Mouse (Mus musculus) MN1 (cell line): Measurements from ENCODE around the gene Gm49027.
"Not testable (repeated sequence)": the region's sequence is repeated elsewhere in the genome, so short reads cannot be mapped to it uniquely, and the experiment has no call there.

Experiments used
- DNase-seq: peaks from one replicate; pipeline ENCODE4 v3.0.0-alpha.2; 2016; ENCODE audit warnings: low spot score

Gene Gm49027

GRCm38 (mm10) chr5:123525281-123525680 lies at the start of gene Gm49027:
Gene Gm49027, minus strand, starts transcription at chr5:123525488.
- peak; percentile 77 for DNase-seq

- no peak for DNase-seq
These were observed 48.1 kb upstream of the Gm49027 start for GRCm38 (mm10) chr5:123573362-123573761.

GRCm38 (mm10) chr5:123572357-123573186 lies 47.3 kb upstream of the Gm49027 start, which contains the start of gene Vps33a:
Gene Vps33a, minus strand, starts transcription at chr5:123573038.
- DNase-seq = peak; percentile 98

- no peak for DNase-seq
These were observed 35.8 kb upstream of the Gm49027 start for GRCm38 (mm10) chr5:123561128-123561527.

- DNase-seq = no peak
These were observed 34.3 kb upstream of the Gm49027 start for GRCm38 (mm10) chr5:123559588-123559987.

GRCm38 (mm10) chr5:123556451-123556850 lies 31.2 kb upstream of the Gm49027 start:
- DNase-seq = peak; percentile 21

GRCm38 (mm10) chr5:123555693-123556092 lies 30.4 kb upstream of the Gm49027 start:
- no peak for DNase-seq

- no peak for DNase-seq
These were observed 8.5 kb upstream of the Gm49027 start for GRCm38 (mm10) chr5:123533801-123534200.

GRCm38 (mm10) chr5:123530056-123530455 lies 4.8 kb upstream of the Gm49027 start:
- DNase-seq = no peak

- DNase-seq = no peak
These were observed 3.4 kb upstream of the Gm49027 start for GRCm38 (mm10) chr5:123528641-123529040.

GRCm38 (mm10) chr5:123525916-123526495 lies 718 bp upstream of the Gm49027 start:
- DNase-seq = peak; percentile 60

- DNase-seq = no peak
These were observed 916 bp downstream of the Gm49027 start for GRCm38 (mm10) chr5:123524393-123524750.

GRCm38 (mm10) chr5:123523692-123524392 lies 1.4 kb downstream of the Gm49027 start, which contains the start of gene Diablo:
Gene Diablo, minus strand, starts transcription at chr5:123524176.
- DNase-seq = peak; percentile 97

GRCm38 (mm10) chr5:123522166-123522565 lies 3.1 kb downstream of the Gm49027 start:
- no peak for DNase-seq

- no peak for DNase-seq
These were observed 3.7 kb downstream of the Gm49027 start for GRCm38 (mm10) chr5:123521621-123522020.

- DNase-seq = no peak
These were observed 4.6 kb downstream of the Gm49027 start for GRCm38 (mm10) chr5:123520666-123521065.

GRCm38 (mm10) chr5:123514871-123515270 lies 10.4 kb downstream of the Gm49027 start:
- DNase-seq = no peak

GRCm38 (mm10) chr5:123512102-123512501 lies 13.2 kb downstream of the Gm49027 start:
- peak; percentile 26 for DNase-seq

GRCm38 (mm10) chr5:123511426-123511825 lies 13.9 kb downstream of the Gm49027 start:
- DNase-seq = not testable (repeated sequence)

GRCm38 (mm10) chr5:123510160-123510559 lies 15.1 kb downstream of the Gm49027 start, which contains the start of gene B3gnt4:
Gene B3gnt4, plus strand, starts transcription at chr5:123510460.
- no peak for DNase-seq

- DNase-seq = no peak
These were observed 16.4 kb downstream of the Gm49027 start for GRCm38 (mm10) chr5:123508921-123509320.

- peak; percentile 86 for DNase-seq
These were observed 17.2 kb downstream of the Gm49027 start for GRCm38 (mm10) chr5:123507936-123508723.
